Mouse (Mus musculus) testis, adult 2 months (tissue): Measurements from ENCODE around the gene Chl1.

ENCODE experiments used
- CTCF ChIP-seq: fragments of 200-500 bp; IDR thresholded peaks from 2 replicates; pipeline ENCODE4 v1.5.1; 2012; ENCODE audit warnings: low read depth, mild to moderate bottlenecking, inconsistent platforms, low read length, moderate library complexity; ENCODE audit not compliant: control insufficient read depth, insufficient read depth, insufficient replicate concordance
- POLR2A ChIP-seq: fragments of 200-500 bp; IDR thresholded peaks from 2 replicates; pipeline ENCODE4 v1.6.1; 2012; ENCODE audit warnings: low read depth, mild to moderate bottlenecking, inconsistent platforms, low read length, moderate library complexity; ENCODE audit not compliant: control insufficient read depth

- TF ChIP-seq CTCF: no peak
- TF ChIP-seq POLR2A: no peak
These were observed 228.9 kb downstream of the Chl1 start for GRCm38 (mm10) chr6:103739291-103739690.
